Mouse (Mus musculus) gastrocnemius, adult 2 months (tissue): Measurements from ENCODE around the gene Col13a1. TPM values are rescaled to one million over a fixed set of nuclear protein-coding genes. Genes with fewer than 3 reads are reported as not detected.

ENCODE experiments used
- DNase-seq: peaks from one replicate; pipeline ENCODE4 v3.0.0; 2022
- H3K27ac ChIP-seq: fragments of 200-600 bp; 2 replicates; pipeline ENCODE4 v1.8.1; 2022; ENCODE audit warnings: mild to moderate bottlenecking
- H3K4me3 ChIP-seq: fragments of 200-600 bp; 2 replicates; pipeline ENCODE4 v1.8.1; 2022; ENCODE audit warnings: mild to moderate bottlenecking, moderate library complexity
- CTCF ChIP-seq: fragments of 200-600 bp; IDR thresholded peaks from 2 replicates; pipeline ENCODE4 v1.8.1; 2022; ENCODE audit warnings: antibody characterized with exemption, mild to moderate bottlenecking, moderate library complexity
- intact Hi-C: fragments of 180-260 bp; cut with DNase I; formaldehyde crosslinking; loops from one replicate; pipeline ENCODE4 v1.15.1; 2025
- total RNA-seq, 2 experiments: library from RNA; stranded (reverse); gene quantifications; 2 replicates each; pipeline ENCODE4 v1.2.3; 2021

Col13a1 gene
- total RNA-seq, 2 experiments from 2014 or later: 0.94 to 1.4 TPM

DNA sequence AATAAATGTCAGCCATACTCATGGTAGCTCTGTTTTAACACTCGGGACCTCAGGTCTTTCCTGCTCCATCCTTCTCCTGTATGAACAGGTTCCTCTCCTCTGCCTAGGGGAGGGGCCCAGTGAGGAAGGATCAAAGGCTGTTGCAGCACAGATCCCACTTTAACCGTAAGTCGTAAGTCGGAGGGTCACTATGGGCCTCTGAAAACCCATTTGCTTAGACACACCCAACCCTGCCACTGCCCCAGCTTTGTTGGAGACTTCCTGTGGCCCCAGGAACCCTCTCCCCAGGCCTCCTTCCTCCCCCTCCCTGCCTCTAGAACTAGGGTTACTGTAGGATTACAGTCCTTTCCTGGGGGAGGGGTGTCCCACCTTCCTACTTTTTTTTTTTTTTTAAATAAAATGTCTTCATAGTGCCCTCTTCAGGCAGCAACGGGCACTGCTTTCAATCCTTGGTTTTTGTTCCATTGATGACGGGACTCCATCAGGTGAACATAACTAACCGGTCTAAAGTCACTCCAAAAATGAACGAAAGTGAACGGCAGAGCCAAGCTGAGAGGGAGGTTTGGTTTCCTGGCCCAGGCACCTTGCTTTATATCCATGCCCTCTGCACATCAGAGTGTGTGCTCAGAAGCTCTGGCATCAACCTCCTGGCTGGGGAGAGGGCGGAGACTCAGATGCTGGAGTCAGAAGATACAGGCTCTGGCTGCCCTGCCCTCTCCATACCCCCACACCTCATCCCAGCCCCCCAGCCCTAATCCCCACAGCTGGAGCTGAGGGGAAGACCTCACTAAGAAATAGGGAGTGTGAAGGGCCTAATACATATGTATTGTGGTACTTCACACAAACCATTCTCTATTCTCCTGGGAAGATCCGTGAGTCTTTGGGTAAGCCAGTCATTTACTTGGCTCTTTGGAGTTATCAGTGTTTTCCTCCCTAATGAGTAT lies 12.8 kb upstream of the Col13a1 start:
- intact Hi-C loops: loop anchor here (5.0 kb wide), 1 partner anchor 154 kb away; no protein-coding TSS in a partner anchor
- no peak for DNase-seq
- H3K4me3 ChIP-seq: no peak overlapping the region
- H3K27ac ChIP-seq: no peak overlapping the region
- peak; percentile 58 for TF ChIP-seq CTCF

DNA sequence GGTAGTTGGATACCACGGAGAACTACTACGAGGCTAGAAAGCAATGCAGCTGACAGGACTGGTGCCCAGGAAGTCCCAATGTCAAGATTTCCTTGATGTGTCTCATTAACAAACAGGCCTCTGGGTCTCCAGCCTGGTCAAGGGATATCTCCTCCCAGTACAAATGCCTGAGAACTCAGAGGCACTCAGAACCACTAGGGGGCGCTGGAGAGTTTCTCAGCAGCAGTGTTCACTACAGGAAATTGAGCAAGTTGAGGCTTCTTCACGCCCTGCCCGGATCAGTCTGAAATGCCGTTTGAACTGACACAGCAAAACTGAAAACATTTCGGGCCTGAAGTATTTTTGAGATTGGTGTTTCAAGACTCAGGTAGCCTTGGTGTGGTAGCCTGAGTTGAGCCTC lies 1.5 kb upstream of the Col13a1 start:
- intact Hi-C loops: loop anchor here (1.0 to 5.0 kb wide), 3 partner anchors 72 to 122 kb away; no protein-coding TSS in a partner anchor
- peak; percentile 96 for TF ChIP-seq CTCF
- Histone ChIP-seq H3K4me3 (no peak overlapping the region), H3K27ac (no peak overlapping the region)
- peak; percentile 92 for DNase-seq

DNA sequence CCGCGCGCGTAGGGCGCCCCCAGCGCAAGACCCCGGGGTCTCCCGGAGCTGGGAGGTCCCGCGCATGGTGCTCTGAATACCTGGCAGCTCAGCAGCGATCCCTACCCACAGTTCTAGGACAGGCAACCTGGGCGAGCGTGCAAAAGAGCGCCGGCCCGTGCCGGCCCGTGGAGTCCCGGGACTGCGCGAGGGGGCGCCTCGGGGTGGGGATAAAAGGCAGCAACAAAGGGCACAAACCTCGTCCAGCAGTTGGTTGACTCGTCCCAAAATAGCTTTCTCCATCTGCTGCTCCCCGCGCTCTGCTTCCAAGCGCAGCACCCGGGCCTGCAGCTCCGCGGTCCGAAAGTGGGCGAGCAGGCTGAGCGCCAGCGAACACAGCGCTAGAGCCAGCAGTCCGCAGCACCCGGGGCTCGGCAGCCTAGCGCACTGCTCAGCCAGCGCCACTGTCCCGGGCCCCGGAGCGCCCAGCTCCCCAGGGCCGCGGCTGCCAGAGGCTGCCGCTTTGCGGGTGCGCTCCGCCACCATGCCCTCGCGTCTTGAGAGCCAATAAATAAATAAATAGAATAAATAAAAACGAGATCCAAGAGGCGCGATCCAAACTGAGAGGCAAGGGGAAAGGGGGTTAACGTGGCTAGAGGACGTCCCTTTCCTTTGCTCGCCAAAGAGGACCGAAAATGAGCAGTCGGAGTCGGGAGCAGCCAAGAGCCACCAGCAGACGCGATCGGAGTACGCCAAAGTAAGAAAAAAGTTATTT lies 619 bp downstream of the Col13a1 start:
- peak overlapping the region; percentile 78 for H3K4me3 ChIP-seq
- peak; percentile 72 for DNase-seq
- H3K27ac ChIP-seq: peak overlapping the region; percentile 69
- no peak for TF ChIP-seq CTCF
- intact Hi-C loops: loop anchor here (5.0 kb wide), 2 partner anchors 136 to 204 kb away; no protein-coding TSS in a partner anchor

DNA sequence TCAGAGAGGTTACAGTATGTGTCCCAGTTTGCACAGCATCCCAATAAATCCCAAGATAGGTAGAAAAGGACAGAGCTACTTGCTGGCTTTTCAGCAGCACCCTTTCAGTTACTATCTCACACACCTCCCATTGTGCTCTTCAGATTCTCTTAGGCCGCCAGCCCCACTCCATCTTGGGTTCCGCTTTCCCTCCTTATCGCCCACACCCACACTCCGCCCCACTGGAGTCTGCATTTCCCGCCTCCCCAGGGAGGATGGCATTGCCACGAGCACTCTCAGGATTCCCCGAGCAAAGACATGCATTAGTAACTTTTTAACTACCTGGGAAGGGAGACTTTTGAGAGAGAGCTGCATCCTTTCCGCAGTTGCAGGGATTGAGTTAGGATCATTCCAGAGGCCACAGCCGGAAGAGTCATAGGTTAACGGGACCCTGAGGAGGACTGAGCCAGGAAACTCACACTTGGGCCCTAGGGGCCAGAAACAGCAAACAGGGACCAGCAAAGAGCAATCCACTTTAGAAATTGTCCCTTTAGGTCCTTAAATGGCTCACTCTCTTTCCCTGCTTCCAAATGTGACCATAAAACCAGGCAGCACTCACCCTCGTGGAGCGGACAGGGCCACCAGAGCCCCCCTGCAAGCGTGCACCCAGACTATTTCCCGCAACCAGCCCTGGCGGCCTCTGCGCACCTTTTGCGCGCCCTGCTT lies 1.4 kb downstream of the Col13a1 start:
- Histone ChIP-seq H3K27ac (peak overlapping the region; percentile 69), H3K4me3 (peak overlapping the region; percentile 78)
- no peak for TF ChIP-seq CTCF
- intact Hi-C loops: loop anchor here (5.0 kb wide), 2 partner anchors 135 to 205 kb away; no protein-coding TSS in a partner anchor
- DNase-seq: no peak

DNA sequence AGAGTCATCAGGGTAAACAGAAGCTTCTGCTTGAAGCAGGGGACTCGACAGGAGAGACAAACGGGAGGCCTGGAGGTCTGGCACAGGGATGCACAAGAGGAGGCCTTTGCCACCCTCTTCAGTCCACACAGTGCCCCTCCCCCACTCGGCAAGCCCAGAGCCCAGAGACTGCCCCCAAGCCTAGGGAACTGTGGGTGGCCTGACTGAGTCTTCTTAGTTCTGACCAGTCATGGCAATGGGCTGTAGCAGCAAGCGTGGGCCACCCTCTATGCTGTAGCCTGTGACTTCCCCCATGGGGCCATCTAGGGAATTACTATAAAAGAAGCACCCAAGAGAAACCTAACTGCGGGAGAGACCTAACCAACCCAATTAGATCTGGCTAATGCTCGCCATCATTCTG lies 1.9 kb downstream of the Col13a1 start:
- peak; percentile 44 for DNase-seq
- intact Hi-C loops: loop anchor here (5.0 kb wide), 2 partner anchors 135 to 205 kb away; no protein-coding TSS in a partner anchor
- H3K27ac ChIP-seq: no peak overlapping the region
- TF ChIP-seq CTCF: peak; percentile 47
- H3K4me3 ChIP-seq: no peak overlapping the region; the same call in 1 of the 2 replicates

DNA sequence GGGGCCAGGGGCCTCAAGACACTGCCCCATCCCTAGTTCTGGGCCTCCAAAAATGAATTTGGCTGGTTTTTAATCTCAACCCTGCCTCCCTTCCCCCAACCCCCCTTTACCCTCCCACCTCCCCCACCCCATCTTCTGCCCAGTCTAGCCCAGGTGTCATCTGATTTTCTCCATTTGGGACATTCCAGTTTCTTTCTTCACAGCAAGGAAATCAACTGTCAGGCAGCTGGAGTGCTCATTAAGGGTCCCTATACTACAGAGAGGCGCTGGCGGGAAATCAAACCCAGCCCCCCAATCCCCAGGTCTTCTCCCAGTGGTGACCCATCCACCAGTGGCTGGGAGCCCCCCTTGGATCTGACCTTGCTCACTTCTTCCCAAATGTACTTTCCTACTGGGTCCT lies 4.3 kb downstream of the Col13a1 start:
- intact Hi-C loops: no loop called here
- no peak for DNase-seq
- no peak overlapping the region for H3K27ac ChIP-seq
- no peak overlapping the region for H3K4me3 ChIP-seq
- TF ChIP-seq CTCF: no peak

DNA sequence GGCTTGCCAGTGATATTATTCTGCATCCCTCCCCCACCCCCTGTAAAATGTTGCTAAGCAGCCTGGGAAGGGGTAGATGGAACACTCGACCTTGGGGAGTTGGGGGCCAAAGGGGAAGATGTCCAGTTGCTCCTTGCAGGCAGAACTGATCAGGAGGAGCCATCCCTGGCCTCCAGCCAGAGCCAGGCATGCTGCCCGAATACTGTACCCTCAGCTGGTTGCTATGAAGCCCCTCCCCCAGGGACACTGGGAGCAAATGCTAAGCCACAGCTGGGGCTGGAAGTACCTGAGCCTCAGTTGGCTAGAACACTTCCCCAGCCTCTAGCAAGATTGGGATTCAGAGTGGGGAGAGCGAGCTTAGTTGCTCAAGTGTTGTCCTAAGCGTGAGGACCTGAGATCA lies 6.9 kb downstream of the Col13a1 start:
- no peak overlapping the region for H3K27ac ChIP-seq
- peak; percentile 35 for DNase-seq
- TF ChIP-seq CTCF: no peak
- H3K4me3 ChIP-seq: no peak overlapping the region
- intact Hi-C loops: no loop called here

DNA sequence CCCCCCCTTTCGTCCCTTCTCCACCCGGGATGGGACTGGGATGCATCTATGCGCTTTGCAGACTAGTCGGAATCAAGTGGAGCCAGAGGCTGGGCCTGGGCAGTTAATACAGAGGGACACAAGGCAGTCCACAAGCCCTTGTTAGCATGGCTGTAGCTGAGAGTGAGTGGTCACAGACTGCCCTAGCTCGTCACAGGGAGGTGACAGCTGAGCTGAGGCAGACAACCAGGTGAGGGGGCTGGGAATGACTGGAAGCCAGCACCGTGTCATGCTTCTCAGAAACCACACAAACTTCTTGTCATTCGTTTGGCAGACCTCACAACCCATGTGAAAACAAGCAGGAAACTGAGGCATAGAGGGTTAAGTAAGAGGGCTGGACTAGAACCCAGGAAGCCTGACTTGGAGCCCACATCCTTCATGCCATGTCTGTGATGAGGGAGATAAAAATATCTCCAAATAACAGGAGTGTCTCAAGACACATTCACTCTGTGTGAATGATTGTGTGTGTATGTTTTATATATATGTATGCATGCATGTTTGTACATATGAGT lies 10.8 kb downstream of the Col13a1 start:
- no peak overlapping the region for H3K4me3 ChIP-seq
- no peak for DNase-seq
- TF ChIP-seq CTCF: no peak
- intact Hi-C loops: no loop called here
- H3K27ac ChIP-seq: no peak overlapping the region

DNA sequence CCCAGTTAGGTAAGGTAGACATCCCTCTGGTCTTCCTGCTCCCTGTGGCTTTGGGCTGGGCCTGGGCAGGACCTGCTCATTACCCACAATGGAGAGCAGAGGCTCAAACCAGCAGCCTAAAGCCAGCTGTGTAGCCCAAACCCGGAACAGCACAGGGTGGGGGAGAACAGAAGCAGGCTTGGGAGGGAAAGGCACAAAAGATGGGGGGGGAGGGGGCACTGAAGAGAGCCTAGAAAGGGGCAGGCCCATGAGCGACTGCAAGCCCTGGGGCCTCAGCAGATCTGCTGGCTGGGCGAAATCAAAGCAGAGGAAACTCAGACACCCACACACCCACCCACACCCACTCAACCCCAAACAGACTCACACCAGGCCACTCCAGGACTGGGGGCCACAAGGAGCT lies 11.7 kb downstream of the Col13a1 start:
- Histone ChIP-seq H3K27ac (no peak overlapping the region), H3K4me3 (no peak overlapping the region)
- DNase-seq: no peak
- intact Hi-C loops: no loop called here
- TF ChIP-seq CTCF: no peak

DNA sequence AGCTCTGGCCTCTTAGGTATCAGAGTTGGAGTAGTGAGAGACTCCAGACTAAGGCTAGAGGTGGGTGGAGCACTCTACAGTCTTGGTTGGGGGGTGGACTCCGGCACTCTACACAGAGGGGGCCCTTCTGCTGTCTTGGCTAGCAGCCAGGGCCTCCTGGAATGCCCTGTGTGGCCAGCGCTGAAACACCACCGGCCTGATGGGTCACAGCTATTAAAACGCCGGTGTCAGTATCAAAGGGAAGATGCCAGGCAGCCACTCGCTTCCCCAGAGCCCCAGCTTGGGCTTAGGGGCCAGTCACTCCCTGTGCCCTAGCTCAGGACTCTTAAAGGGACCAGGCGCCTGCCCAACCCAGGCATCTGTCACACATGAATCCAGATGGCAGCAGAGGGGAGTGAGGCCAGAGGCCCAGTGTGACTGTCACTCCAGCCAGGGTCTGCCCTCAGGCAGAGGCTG lies 13.5 kb downstream of the Col13a1 start:
- TF ChIP-seq CTCF: no peak
- H3K27ac ChIP-seq: peak overlapping the region; percentile 64
- H3K4me3 ChIP-seq: no peak overlapping the region
- intact Hi-C loops: no loop called here
- DNase-seq: peak; percentile 80

DNA sequence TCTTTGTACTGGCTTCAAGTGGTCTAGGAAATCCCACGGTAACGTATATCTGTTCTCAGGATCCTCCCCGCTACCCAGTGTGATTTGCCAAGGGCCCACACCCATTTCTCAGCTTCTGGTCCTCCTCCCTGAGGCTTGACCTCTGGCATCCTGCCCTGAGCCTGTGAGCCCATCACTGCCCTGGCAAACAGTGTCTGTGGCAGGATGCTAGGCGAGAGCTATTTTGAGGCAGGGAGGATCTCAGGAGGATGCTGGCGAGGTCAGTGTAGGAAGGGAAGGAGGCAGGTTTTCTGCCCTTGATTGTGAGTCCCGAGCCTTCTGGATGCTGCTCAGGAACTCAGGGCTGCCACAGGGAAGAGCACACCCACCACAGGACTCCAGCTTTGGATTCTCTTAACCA lies 22.2 kb downstream of the Col13a1 start:
- peak; percentile 56 for DNase-seq
- intact Hi-C loops: no loop called here
- Histone ChIP-seq H3K4me3 (no peak overlapping the region), H3K27ac (no peak overlapping the region)
- no peak for TF ChIP-seq CTCF

DNA sequence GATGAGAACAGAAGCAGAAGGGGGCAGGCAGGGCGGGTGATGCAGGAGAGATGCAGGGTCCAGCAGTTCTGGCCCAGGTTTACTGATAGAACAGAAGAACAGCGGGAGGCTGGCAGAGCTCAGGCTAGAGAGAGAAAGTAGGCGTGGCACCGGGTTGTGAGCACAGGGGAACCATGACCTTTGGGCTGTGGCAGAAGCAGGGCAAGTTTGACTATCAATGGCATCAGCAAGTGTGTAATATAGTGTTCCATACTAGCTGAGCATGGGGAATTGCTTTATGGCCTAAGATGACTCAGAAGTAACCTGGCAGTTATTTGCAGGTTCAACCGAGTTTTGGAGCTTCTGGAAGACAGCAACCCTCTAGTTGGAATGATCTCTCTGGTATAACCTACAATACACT lies 25.0 kb downstream of the Col13a1 start:
- no peak overlapping the region for H3K27ac ChIP-seq
- intact Hi-C loops: no loop called here
- no peak for DNase-seq
- TF ChIP-seq CTCF: no peak
- H3K4me3 ChIP-seq: no peak overlapping the region
